Mouse (Mus musculus): ENCODE data around the gene Rnf150.

DNA sequence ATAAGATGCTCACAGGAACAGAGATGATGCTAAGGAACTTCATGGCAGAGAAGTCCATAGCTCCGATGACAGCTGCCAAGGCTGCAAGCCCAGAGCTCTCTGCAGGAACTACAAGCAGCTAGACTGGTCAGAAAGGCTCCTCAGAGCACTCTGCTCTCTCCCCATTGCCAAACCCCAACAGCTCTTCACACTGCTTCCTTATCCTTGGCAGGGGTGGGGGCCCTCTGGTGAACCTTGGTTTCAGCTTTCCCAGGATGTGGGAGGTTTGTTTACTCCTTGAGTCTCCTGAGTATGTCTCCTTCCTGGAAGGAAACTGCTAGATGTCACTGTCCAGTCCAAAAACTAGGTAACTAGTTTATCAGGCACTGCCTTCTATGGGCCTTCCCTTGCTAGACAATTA, 276.9 kb downstream of the Rnf150 start:
- TF ChIP-seq CTCF (IDR thresholded peaks at IDR 0.05; ENCODE audit: extremely low read depth, insufficient read depth, insufficient read length, insufficient replicate concordance) (no peak), POLR2A (IDR thresholded peaks at IDR 0.05; ENCODE audit: low read depth, low read length) (no peak)

All from spleen, adult 2 months (tissue).